Mouse (Mus musculus): ENCODE measurements around the gene H2al1m.
A peak's percentile ranks its signal among the peaks of the same experiment; 100 is the strongest.
"Not testable (repeated sequence)": the region's sequence is repeated elsewhere in the genome, so short reads cannot be mapped to it uniquely, and the experiment has no call there.

H2al1m gene

GRCm38 (mm10) chrX:9283464-9283863 lies at the start of gene H2al1m:
H2al1m (plus strand) TSS chrX:9283764.
- DNase-seq (ENCODE audit: low spot score in 2 of 2) = not testable (repeated sequence)

GRCm38 (mm10) chrX:9240737-9241591 lies 42.6 kb upstream of the H2al1m start:
- no peak for DNase-seq (ENCODE audit: low spot score in 2 of 2)

- peak in 1 of 2 experiments; percentile 13 for DNase-seq (ENCODE audit: low spot score in 2 of 2)
These were observed 40.1 kb upstream of the H2al1m start for GRCm38 (mm10) chrX:9243381-9243864.

- DNase-seq (ENCODE audit: low spot score in 2 of 2) = no peak
These were observed 38.8 kb upstream of the H2al1m start for GRCm38 (mm10) chrX:9244603-9245336.

GRCm38 (mm10) chrX:9248911-9249310 lies 34.7 kb upstream of the H2al1m start:
- DNase-seq (ENCODE audit: low spot score in 2 of 2) = no peak

- DNase-seq (ENCODE audit: low spot score in 2 of 2) = no peak
These were observed 29.6 kb upstream of the H2al1m start for GRCm38 (mm10) chrX:9253990-9254389.

GRCm38 (mm10) chrX:9254901-9255300 lies 28.7 kb upstream of the H2al1m start:
- no peak for DNase-seq (ENCODE audit: low spot score in 2 of 2)

GRCm38 (mm10) chrX:9256766-9257165 lies 26.8 kb upstream of the H2al1m start, which contains the start of gene Gm14862:
Gm14862 (minus strand) TSS chrX:9256899.
- DNase-seq (ENCODE audit: low spot score in 2 of 2) = no peak

GRCm38 (mm10) chrX:9257831-9258230 lies 25.7 kb upstream of the H2al1m start:
- no peak for DNase-seq (ENCODE audit: low spot score in 2 of 2)

GRCm38 (mm10) chrX:9259267-9259666 lies 24.3 kb upstream of the H2al1m start:
- DNase-seq (ENCODE audit: low spot score in 2 of 2) = no peak

GRCm38 (mm10) chrX:9271112-9271511 lies 12.5 kb upstream of the H2al1m start:
- no peak for DNase-seq (ENCODE audit: low spot score in 2 of 2)

- no peak for DNase-seq (ENCODE audit: low spot score in 2 of 2)
These were observed 11.6 kb upstream of the H2al1m start for GRCm38 (mm10) chrX:9271947-9272459.

- DNase-seq (ENCODE audit: low spot score in 2 of 2) = peak; percentile 9 to 25
These were observed 10.9 kb upstream of the H2al1m start, which contains the start of gene Xk for GRCm38 (mm10) chrX:9272460-9273361. Xk (plus strand) TSS chrX:9272756.

- no peak for DNase-seq (ENCODE audit: low spot score in 2 of 2)
These were observed 10.1 kb upstream of the H2al1m start for GRCm38 (mm10) chrX:9273377-9274002.

- no peak for DNase-seq (ENCODE audit: low spot score in 2 of 2)
These were observed 9.2 kb upstream of the H2al1m start for GRCm38 (mm10) chrX:9274321-9274720.

GRCm38 (mm10) chrX:9293140-9293829 lies 9.7 kb downstream of the H2al1m start:
- not testable (repeated sequence) for DNase-seq (ENCODE audit: low spot score in 2 of 2)

GRCm38 (mm10) chrX:9298413-9298864 lies 14.9 kb downstream of the H2al1m start:
- DNase-seq (ENCODE audit: low spot score in 2 of 2) = no peak

- no peak for DNase-seq (ENCODE audit: low spot score in 2 of 2)
These were observed 19.2 kb downstream of the H2al1m start for GRCm38 (mm10) chrX:9302791-9303190.

- no peak for DNase-seq (ENCODE audit: low spot score in 2 of 2)
These were observed 19.9 kb downstream of the H2al1m start for GRCm38 (mm10) chrX:9303455-9303854.

- DNase-seq (ENCODE audit: low spot score in 2 of 2) = not testable (repeated sequence)
These were observed 32.9 kb downstream of the H2al1m start for GRCm38 (mm10) chrX:9316457-9316856.
